Mouse (Mus musculus) bone marrow macrophage, adult 2 months (primary cell): ENCODE measurements around the gene Neurl1a.

ENCODE experiments used
- CTCF ChIP-seq: IDR thresholded peaks from 2 replicates; pipeline ENCODE4 v1.5.1; 2012; ENCODE audit warnings: low read depth, mild to moderate bottlenecking, low read length, moderate library complexity
- POLR2A ChIP-seq: IDR thresholded peaks from 2 replicates; pipeline ENCODE4 v1.6.1; 2012; ENCODE audit warnings: mild to moderate bottlenecking, low read depth, low read length, borderline replicate concordance

GRCm38 (mm10) chr19:47204653-47205052 is 26.0 kb downstream of the Neurl1a start:
- TF ChIP-seq CTCF: no peak
- TF ChIP-seq POLR2A: no peak
